Mouse (Mus musculus) lung, adult 2 months (tissue): ENCODE measurements around the gene Baz1a.

Source experiments
- CTCF ChIP-seq: fragments of 200-500 bp; IDR thresholded peaks from 2 replicates; pipeline ENCODE4 v1.5.1; 2011; ENCODE audit warnings: mild to moderate bottlenecking, low read length, control low read depth; ENCODE audit not compliant: insufficient read depth
- POLR2A ChIP-seq: fragments of 200-500 bp; IDR thresholded peaks from 2 replicates; pipeline ENCODE4 v1.6.1; 2011; ENCODE audit warnings: low read depth, mild to moderate bottlenecking, control low read depth, low read length, borderline replicate concordance; ENCODE audit errors: extremely low read depth

DNA sequence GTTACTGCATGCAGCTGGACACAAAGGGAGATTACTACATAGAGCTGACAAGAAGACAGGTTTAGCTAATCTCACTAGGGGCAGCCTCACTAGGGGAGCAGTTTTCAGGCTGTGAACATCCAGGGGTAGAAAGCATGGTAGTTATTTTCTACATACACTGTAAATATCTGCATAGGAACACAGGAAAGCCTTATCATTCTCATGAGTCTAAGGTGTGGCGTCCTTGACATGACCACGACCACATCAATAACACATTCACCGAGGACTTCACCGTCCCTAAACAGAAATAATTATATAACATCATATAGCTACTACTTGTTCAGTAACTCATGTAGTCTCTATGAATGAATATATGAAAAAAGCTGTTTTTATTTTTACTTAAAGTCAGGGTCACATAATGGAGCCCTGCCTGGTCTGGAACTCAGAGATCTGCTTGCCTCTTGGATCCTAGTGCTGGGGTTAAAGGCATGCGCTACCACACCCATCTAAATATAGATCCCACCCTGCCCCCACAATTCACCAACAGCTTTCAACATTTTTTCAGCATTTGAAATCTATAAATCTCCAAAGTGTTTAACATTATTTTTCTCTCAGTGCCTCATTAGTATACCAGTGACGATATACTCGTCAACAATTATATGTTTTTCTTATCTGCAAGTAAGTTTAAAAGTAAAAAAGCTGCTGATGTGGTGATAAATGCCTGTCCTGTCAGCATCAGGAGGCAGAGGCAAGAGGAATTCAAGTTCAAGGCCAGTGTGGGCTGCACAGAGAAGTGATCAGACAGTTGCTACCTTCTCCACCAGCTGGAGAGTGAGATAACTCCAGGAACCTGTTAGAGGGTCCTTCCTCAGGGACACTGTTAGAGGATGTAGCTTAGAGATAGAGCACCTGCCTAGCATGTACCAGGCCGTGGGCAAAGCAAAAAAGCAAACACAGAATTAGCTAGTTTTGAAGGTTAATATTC lies 37.3 kb upstream of the Baz1a start:
- TF ChIP-seq CTCF (no peak), POLR2A (no peak)
